Mouse (Mus musculus): ENCODE results near the gene Ankrd13d.

GRCm38 (mm10) chr19:4302936-4303639 lies 20.2 kb upstream of the Ankrd13d start:
- no peak for TF ChIP-seq CTCF (IDR thresholded peaks at IDR 0.05)
- no peak for TF ChIP-seq EP300 (IDR thresholded peaks at IDR 0.05)
